Mouse (Mus musculus) cerebellum, adult 2 months (tissue): Measurements from ENCODE around the gene Tmed6. TPM values are rescaled to one million over a fixed set of nuclear protein-coding genes. Genes with fewer than 3 reads are reported as not detected.

Experiments
- DNase-seq, 2 experiments: peaks; one replicate each; pipeline ENCODE4 v3.0.0; 2021
- H3K27ac ChIP-seq: fragments of 200-500 bp; 2 replicates; pipeline ENCODE4 v1.5.1; 2012; ENCODE audit warnings: low read length, control low read depth, inconsistent platforms; ENCODE audit not compliant: insufficient read depth
- H3K27me3 ChIP-seq: fragments of 200-500 bp; 2 replicates; pipeline ENCODE4 v1.6.1; 2012; ENCODE audit warnings: inconsistent platforms, mild to moderate bottlenecking, low read length, moderate library complexity; ENCODE audit not compliant: control insufficient read depth, insufficient read depth
- H3K4me1 ChIP-seq: fragments of 200-500 bp; 2 replicates; pipeline ENCODE4 v1.6.1; 2011; ENCODE audit warnings: low read length; ENCODE audit not compliant: control insufficient read depth, insufficient read depth
- H3K4me3 ChIP-seq: fragments of 200-500 bp; replicated peaks from 2 replicates; pipeline ENCODE3; 2011; ENCODE audit warnings: mild to moderate bottlenecking, low read depth, low read length, control low read depth; ENCODE audit not compliant: insufficient read depth
- CTCF ChIP-seq: fragments of 200-500 bp; IDR thresholded peaks from 2 replicates; pipeline ENCODE4 v1.5.1; 2011; ENCODE audit warnings: low read depth, mild to moderate bottlenecking, control low read depth, low read length, moderate library complexity, borderline replicate concordance; ENCODE audit not compliant: insufficient read depth
- POLR2A ChIP-seq: fragments of 200-500 bp; IDR thresholded peaks from 2 replicates; pipeline ENCODE4 v1.6.1; 2011; ENCODE audit warnings: low read length, control low read depth, borderline replicate concordance; ENCODE audit not compliant: insufficient read depth
- WGBS: fragments of 180-500 bp; shearing (Covaris S2); methylation state at CpG from one replicate; pipeline ENCODE4 v1.1.7; 2018; 5-methylcytosine and 5-hydroxymethylcytosine counted together
- polyA plus RNA-seq: library from polyadenylated mRNA; depleted of rRNA; stranded (reverse); fragments of >200 nt; gene quantifications from 2 replicates; pipeline ENCODE4 v1.2.3, GENCODE M21; 2012; rRNA removed

The Tmed6 gene
- polyA plus RNA-seq, 1 experiment, result not detected

GRCm38 (mm10) chr8:107023479-107023878 is 42.0 kb downstream of the Tmed6 start:
- TF ChIP-seq POLR2A, result no peak
- TF ChIP-seq CTCF, result no peak
- Histone ChIP-seq H3K4me3 (no peak overlapping the region), H3K4me1 (no peaks in the 10 kb centered on the region), H3K27me3 (no peaks in the 10 kb centered on the region), H3K27ac (no peak overlapping the region)
- DNase-seq, result no peak
- WGBS, result 87% methylated on average over 8 of the region's 8 CpGs

DNA sequence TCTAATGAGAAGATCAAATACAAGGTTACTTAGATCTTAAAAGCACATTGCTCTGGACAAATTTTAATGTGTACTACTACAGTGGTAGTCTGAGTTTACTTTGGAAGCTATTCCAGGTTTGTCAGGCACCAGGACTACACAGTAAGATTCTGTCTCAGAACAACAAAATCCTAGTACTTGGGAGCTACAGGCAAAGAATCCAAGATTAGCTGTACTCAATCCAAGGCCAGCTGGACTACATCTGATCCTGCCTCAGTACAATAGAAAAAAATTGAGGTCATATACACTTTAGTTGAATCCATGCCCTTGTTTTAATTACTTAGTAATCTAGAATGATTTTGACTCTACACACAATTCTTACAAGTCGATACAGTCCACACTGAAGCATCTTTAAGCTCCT is 50.5 kb downstream of the Tmed6 start:
- no peaks in the 10 kb centered on the region for H3K4me1 ChIP-seq
- TF ChIP-seq CTCF (no peak), POLR2A (no peak)
- no peak for DNase-seq
- WGBS, result 80% methylated on average over 1 of the region's 1 CpGs
- no peaks in the 10 kb centered on the region for H3K27me3 ChIP-seq
- no peak overlapping the region for H3K27ac ChIP-seq
- H3K4me3 ChIP-seq, result no peak overlapping the region

DNA sequence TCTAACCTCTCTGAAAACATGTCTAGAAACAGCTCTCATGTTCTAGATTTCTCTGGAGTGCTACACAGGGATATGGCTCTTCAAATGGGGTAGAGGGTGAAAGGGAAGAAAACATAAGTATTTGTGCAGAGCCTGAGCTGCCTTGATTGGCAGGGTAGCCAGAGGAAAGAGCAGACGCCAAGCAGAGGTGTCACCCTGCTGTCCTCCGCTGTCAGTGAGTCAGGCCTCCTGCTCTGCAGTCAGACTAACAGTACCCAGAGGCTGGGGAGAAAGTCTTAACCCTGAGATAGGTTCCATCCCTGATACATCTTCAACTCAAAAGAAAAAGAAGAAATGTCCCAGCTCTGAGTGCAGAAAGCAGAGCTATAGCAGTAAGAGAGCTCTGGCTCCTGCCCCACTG is 52.8 kb downstream of the Tmed6 start:
- WGBS, result 71% methylated on average over 2 of the region's 2 CpGs
- no peak overlapping the region for H3K4me3 ChIP-seq
- no peak overlapping the region for H3K27ac ChIP-seq
- TF ChIP-seq POLR2A, result no peak
- TF ChIP-seq CTCF, result no peak
- no peaks in the 10 kb centered on the region for H3K4me1 ChIP-seq
- DNase-seq, result no peak
- no peaks in the 10 kb centered on the region for H3K27me3 ChIP-seq

Other genes with a start within 250 kb of the Tmed6 start
- 1.5 and 1.7 TPM in 2 replicates for gene Has3, start 195.4 kb downstream of the Tmed6 start, polyA plus RNA-seq
- gene Utp4, start 172.0 kb downstream of the Tmed6 start, polyA plus RNA-seq, result 24.7 and 26.3 TPM in 2 replicates
- gene Sntb2, start 129.9 kb downstream of the Tmed6 start, polyA plus RNA-seq, result 5.5 and 5.8 TPM in 2 replicates
- 111 TPM in 2 replicates for gene Vps4a, start 34.4 kb downstream of the Tmed6 start, polyA plus RNA-seq
- 34.0 and 34.2 TPM in 2 replicates for gene Pdf, start 17.0 kb downstream of the Tmed6 start, polyA plus RNA-seq
- 47.1 and 48.9 TPM in 2 replicates for gene Cog8, start 9.0 kb downstream of the Tmed6 start, polyA plus RNA-seq
- gene Nip7, start 8.8 kb downstream of the Tmed6 start, polyA plus RNA-seq, result 44.6 and 51.0 TPM in 2 replicates
- 31.7 and 33.3 TPM in 2 replicates for gene Terf2, start 30.9 kb upstream of the Tmed6 start, polyA plus RNA-seq
- 87.2 and 90.3 TPM in 2 replicates for gene Cyb5b, start 85.0 kb upstream of the Tmed6 start, polyA plus RNA-seq
- 37.5 and 41.1 TPM in 2 replicates for gene Nfat5, start 227.8 kb upstream of the Tmed6 start, polyA plus RNA-seq